Mouse (Mus musculus): ENCODE results near the gene Padi3.

Gene Padi3

GRCm38 (mm10) chr4:140779803-140780397, 30.5 kb downstream of the Padi3 start:
- DNase-seq: no peak

GRCm38 (mm10) chr4:140776623-140777022, 33.8 kb downstream of the Padi3 start:
- DNase-seq: no peak

- DNase-seq: peak; percentile 59 to 79
Measured at GRCm38 (mm10) chr4:140775876-140776275, 34.6 kb downstream of the Padi3 start.

GRCm38 (mm10) chr4:140774893-140775292, 35.6 kb downstream of the Padi3 start:
- peak; percentile 61 to 86 for DNase-seq

- DNase-seq: no peak
Measured at GRCm38 (mm10) chr4:140774025-140774800, 36.2 kb downstream of the Padi3 start, which contains the start of gene Padi4. TSS of gene Padi4 (minus strand) at chr4:140774236.

- no peak for DNase-seq
Measured at GRCm38 (mm10) chr4:140771091-140771490, 39.4 kb downstream of the Padi3 start.

GRCm38 (mm10) chr4:140770433-140770832, 40.0 kb downstream of the Padi3 start:
- no peak for DNase-seq

GRCm38 (mm10) chr4:140768973-140769372, 41.5 kb downstream of the Padi3 start:
- DNase-seq: no peak

GRCm38 (mm10) chr4:140765936-140766335, 44.5 kb downstream of the Padi3 start:
- DNase-seq: no peak

- peak; percentile 80 to 81 for DNase-seq
Measured at GRCm38 (mm10) chr4:140763158-140763557, 47.3 kb downstream of the Padi3 start.

- no peak for DNase-seq
Measured at GRCm38 (mm10) chr4:140761601-140762000, 48.8 kb downstream of the Padi3 start.

GRCm38 (mm10) chr4:140755811-140756210, 54.6 kb downstream of the Padi3 start:
- DNase-seq: no peak

GRCm38 (mm10) chr4:140753366-140753765, 57.1 kb downstream of the Padi3 start:
- DNase-seq: peak; percentile 45 to 73

GRCm38 (mm10) chr4:140750328-140750727, 60.1 kb downstream of the Padi3 start:
- DNase-seq: peak; percentile 89 to 93

GRCm38 (mm10) chr4:140747978-140748377, 62.5 kb downstream of the Padi3 start:
- no peak for DNase-seq

- DNase-seq: peak; percentile 75 to 79
Measured at GRCm38 (mm10) chr4:140744654-140745053, 65.8 kb downstream of the Padi3 start.

- no peak for DNase-seq
Measured at GRCm38 (mm10) chr4:140743086-140743485, 67.4 kb downstream of the Padi3 start.

GRCm38 (mm10) chr4:140742543-140742942, 67.9 kb downstream of the Padi3 start, which contains the start of gene Padi6:
TSS of gene Padi6 (minus strand) at chr4:140742643.
- DNase-seq: no peak

- DNase-seq: no peak
Measured at GRCm38 (mm10) chr4:140741401-140741800, 69.0 kb downstream of the Padi3 start.

- no peak for DNase-seq
Measured at GRCm38 (mm10) chr4:140740655-140741054, 69.8 kb downstream of the Padi3 start.

Data from thymus, postnatal 36 days (tissue).